Mouse (Mus musculus) MEL (cell line): ENCODE data around the gene Camk1g. TPM values are rescaled to one million over a fixed set of nuclear protein-coding genes. Genes with fewer than 3 reads are reported as not detected.

ENCODE experiments used
- DNase-seq: peaks from one replicate; pipeline ENCODE4 v3.0.0; 2011; ENCODE audit warnings: low read depth, low spot score
- H3K27ac ChIP-seq: 2 replicates; pipeline ENCODE4 v1.5.1; 2012; ENCODE audit warnings: low read depth, mild to moderate bottlenecking, control low read depth, low read length, moderate library complexity; ENCODE audit not compliant: control insufficient read depth
- H3K27me3 ChIP-seq, 2 experiments: fragments of 150-350 bp in 1 of 2; sonication (generic) in 1 of 2; 2 replicates each; pipeline ENCODE4 v1.6.1; 2012; ENCODE audit warnings: low read length in 2 of 2, mild to moderate bottlenecking in 2 of 2, improper control_type of control experiment in 1 of 2, moderate library complexity in 1 of 2; ENCODE audit not compliant: insufficient read depth in 2 of 2, control insufficient read depth in 1 of 2
- H3K36me3 ChIP-seq, 2 experiments: 2 replicates each; pipeline ENCODE4 v1.6.1; 2012 to 2014; ENCODE audit warnings: low read length in 2 of 2, improper control_type of control experiment in 1 of 2, inconsistent platforms in 1 of 2, mild to moderate bottlenecking in 1 of 2; ENCODE audit not compliant: insufficient read depth in 2 of 2, control insufficient read depth in 1 of 2
- H3K4me1 ChIP-seq, 2 experiments: fragments of 150-350 bp in 1 of 2; sonication (generic) in 1 of 2; 2 replicates each; pipeline ENCODE4 v1.6.1; 2012; ENCODE audit warnings: low read length in 2 of 2, improper control_type of control experiment in 1 of 2, mild to moderate bottlenecking in 1 of 2; ENCODE audit not compliant: insufficient read depth in 2 of 2, control insufficient read depth in 1 of 2
- H3K4me3 ChIP-seq, 2 experiments: fragments of 150-350 bp in 1 of 2; sonication (generic) in 1 of 2; 2 replicates each; pipeline ENCODE4 v1.5.1; 2012; ENCODE audit warnings: low read depth in 2 of 2, low read length in 2 of 2, mild to moderate bottlenecking in 2 of 2, moderate library complexity in 2 of 2, control low read depth in 1 of 2, improper control_type of control experiment in 1 of 2; ENCODE audit not compliant: control insufficient read depth in 1 of 2, insufficient read depth in 1 of 2
- H3K79me2 ChIP-seq: 2 replicates; pipeline ENCODE4 v1.6.1; 2012; ENCODE audit warnings: mild to moderate bottlenecking, low read length, moderate library complexity; ENCODE audit not compliant: control insufficient read depth, poor library complexity, insufficient read depth
- H3K9ac ChIP-seq: 2 replicates; pipeline ENCODE4 v1.6.1; 2012; ENCODE audit warnings: low read depth, mild to moderate bottlenecking, control low read depth, low read length, moderate library complexity; ENCODE audit not compliant: control insufficient read depth, poor library complexity, severe bottlenecking
- H3K9me3 ChIP-seq: fragments of 150-350 bp; sonication (generic); replicated peaks from 2 replicates; pipeline ENCODE4 v1.6.1; 2012; ENCODE audit warnings: mild to moderate bottlenecking, low read length, improper control_type of control experiment, moderate library complexity; ENCODE audit not compliant: insufficient read depth
- BHLHE40 ChIP-seq: IDR thresholded peaks from 2 replicates; pipeline ENCODE4 v1.6.1; 2012; ENCODE audit warnings: low read depth, mild to moderate bottlenecking, inconsistent platforms, low read length, improper control_type of control experiment, borderline replicate concordance
- CHD1 ChIP-seq: IDR thresholded peaks from 2 replicates; pipeline ENCODE4 v1.6.1; 2012; ENCODE audit warnings: low read depth, mild to moderate bottlenecking, inconsistent platforms, low read length, improper control_type of control experiment
- CTCF ChIP-seq, 3 experiments: IDR thresholded peaks in 2 of 3; conservative IDR thresholded peaks in 1 of 3; 2 replicates each; pipeline ENCODE4 v1.5.1; 2011 to 2012; ENCODE audit warnings: low read length in 3 of 3, low read depth in 2 of 3, mild to moderate bottlenecking in 2 of 3, improper control_type of control experiment in 1 of 3, inconsistent platforms in 1 of 3, mixed read lengths in 1 of 3, moderate library complexity in 1 of 3; ENCODE audit not compliant: control insufficient read depth in 1 of 3, insufficient read depth in 1 of 3, poor library complexity in 1 of 3, severe bottlenecking in 1 of 3
- E2F4 ChIP-seq: IDR thresholded peaks from 2 replicates; pipeline ENCODE4 v1.6.1; 2011; ENCODE audit warnings: low read depth, low read length, improper control_type of control experiment, borderline replicate concordance
- EP300 ChIP-seq, 2 experiments: IDR thresholded peaks; 2 replicates each; pipeline ENCODE4 v1.6.1; 2011; ENCODE audit warnings: improper control_type of control experiment in 2 of 2, low read length in 2 of 2, low read depth in 1 of 2, mild to moderate bottlenecking in 1 of 2
- GATA1 ChIP-seq: IDR thresholded peaks from 2 replicates; pipeline ENCODE4 v1.6.1; 2011; ENCODE audit warnings: low read depth, low read length, improper control_type of control experiment
- HCFC1 ChIP-seq: IDR thresholded peaks from 2 replicates; pipeline ENCODE4 v1.6.1; 2012; ENCODE audit warnings: low read depth, mild to moderate bottlenecking, inconsistent platforms, low read length, improper control_type of control experiment, moderate library complexity
- JUND ChIP-seq: IDR thresholded peaks from 2 replicates; pipeline ENCODE4 v1.6.1; 2011; ENCODE audit warnings: low read depth, mild to moderate bottlenecking, improper control_type of control experiment, low read length
- MAX ChIP-seq: IDR thresholded peaks from 2 replicates; pipeline ENCODE4 v1.6.1; 2011; ENCODE audit warnings: low read length, improper control_type of control experiment
- MAZ ChIP-seq: IDR thresholded peaks from 2 replicates; pipeline ENCODE4 v1.6.1; 2012; ENCODE audit warnings: low read depth, mild to moderate bottlenecking, inconsistent platforms, low read length, improper control_type of control experiment
- MXI1 ChIP-seq: IDR thresholded peaks from 2 replicates; pipeline ENCODE4 v1.6.1; 2011; ENCODE audit warnings: mild to moderate bottlenecking, low read depth, low read length, improper control_type of control experiment
- MYB ChIP-seq: IDR thresholded peaks from 2 replicates; pipeline ENCODE4 v1.6.1; 2011; ENCODE audit warnings: mild to moderate bottlenecking, low read depth, low read length, improper control_type of control experiment
- POLR2A ChIP-seq, 2 experiments: IDR thresholded peaks; 2 replicates each; pipeline ENCODE4 v1.6.1; 2011 to 2012; ENCODE audit warnings: low read length in 2 of 2, mild to moderate bottlenecking in 2 of 2, control low read depth in 1 of 2, improper control_type of control experiment in 1 of 2, low read depth in 1 of 2, moderate library complexity in 1 of 2; ENCODE audit not compliant: control insufficient read depth in 1 of 2, insufficient read depth in 1 of 2, poor library complexity in 1 of 2
- POLR2AphosphoS5 ChIP-seq: IDR thresholded peaks from 2 replicates; pipeline ENCODE4 v1.6.1; 2012; ENCODE audit warnings: low read depth, borderline replicate concordance, mild to moderate bottlenecking, inconsistent platforms, low read length, moderate library complexity, mixed read lengths
- SMC3 ChIP-seq: IDR thresholded peaks from 2 replicates; pipeline ENCODE4 v1.6.1; 2011; ENCODE audit warnings: low read depth, low read length, improper control_type of control experiment
- UBTF ChIP-seq: IDR thresholded peaks from 2 replicates; pipeline ENCODE4 v1.6.1; 2012; ENCODE audit warnings: low read depth, mild to moderate bottlenecking, inconsistent platforms, low read length, improper control_type of control experiment, moderate library complexity, borderline replicate concordance; ENCODE audit not compliant: insufficient read depth
- USF1 ChIP-seq: IDR thresholded peaks from 2 replicates; pipeline ENCODE4 v1.6.1; 2014; ENCODE audit warnings: low read depth, mild to moderate bottlenecking, inconsistent platforms, low read length, improper control_type of control experiment, moderate library complexity
- ZC3H11A ChIP-seq: IDR thresholded peaks from 2 replicates; pipeline ENCODE4 v1.6.1; 2012; ENCODE audit warnings: low read depth, mild to moderate bottlenecking, inconsistent platforms, low read length, improper control_type of control experiment
- ZMIZ1 ChIP-seq: IDR thresholded peaks from 2 replicates; pipeline ENCODE4 v1.6.1; 2012; ENCODE audit warnings: low read depth, mild to moderate bottlenecking, inconsistent platforms, low read length, improper control_type of control experiment, moderate library complexity
- ZNF384 ChIP-seq: IDR thresholded peaks from 2 replicates; pipeline ENCODE4 v1.6.1; 2012; ENCODE audit warnings: low read depth, mild to moderate bottlenecking, inconsistent platforms, low read length, improper control_type of control experiment
- polyA plus RNA-seq, 2 experiments: library from polyadenylated mRNA; stranded (reverse) in 1 of 2; unstranded in 1 of 2; fragments of >175 nt in 1 of 2; fragments of >200 nt in 1 of 2; gene quantifications; 2 replicates each; pipeline versions ENCODE4 v1.2.1 to v1.2.4; 2012; ENCODE audit warnings: low replicate concordance in 2 of 2, low read depth in 1 of 2; ENCODE audit not compliant: insufficient read length in 2 of 2, insufficient read depth in 1 of 2, missing spikeins in 1 of 2
- total RNA-seq: library from RNA; depleted of rRNA; stranded (reverse); fragments of 300-350 nt; gene quantifications from 2 replicates; pipeline ENCODE4 v1.2.3, GENCODE M21; 2012

The Camk1g gene
- total and polyA plus RNA-seq, 3 experiments = not detected

- Histone ChIP-seq H3K79me2 (no peaks in the 10 kb centered on the region), H3K9me3 (no peaks in the 10 kb centered on the region), H3K36me3 (no peaks in the 10 kb centered on the region), H3K4me1 (no peaks in the 10 kb centered on the region), H3K27ac (no peak overlapping the region), H3K4me3 (no peak overlapping the region), H3K9ac (no peak overlapping the region), H3K27me3 (no peaks in the 10 kb centered on the region)
- no peak for TF ChIP-seq E2F4
- no peak for TF ChIP-seq EP300 (IDR thresholded peaks at IDR 0.05; ENCODE audit: low read depth in 1 of 2, low read length in 2 of 2)
- TF ChIP-seq UBTF = no peak
- TF ChIP-seq SMC3 = no peak
- no peak for TF ChIP-seq MAZ
- TF ChIP-seq ZC3H11A = no peak
- no peak for TF ChIP-seq CTCF (IDR thresholded peaks at IDR 0.05 in 2 of 3, conservative IDR thresholded peaks at IDR 0.05 in 1 of 3; ENCODE audit: control insufficient read depth in 1 of 3, insufficient read depth in 1 of 3, low read depth in 2 of 3, low read length in 3 of 3, poor library complexity in 1 of 3, severe bottlenecking in 1 of 3)
- no peak for TF ChIP-seq ZMIZ1
- TF ChIP-seq USF1 = no peak
- no peak for TF ChIP-seq MAX
- no peak for TF ChIP-seq POLR2A (IDR thresholded peaks at IDR 0.05; ENCODE audit: control insufficient read depth in 1 of 2, insufficient read depth in 1 of 2, low read depth in 1 of 2, low read length in 2 of 2, poor library complexity in 1 of 2)
- no peak for TF ChIP-seq JUND
- no peak for TF ChIP-seq POLR2AphosphoS5
- TF ChIP-seq BHLHE40 = no peak
- TF ChIP-seq ZNF384 = no peak
- no peak for TF ChIP-seq MXI1
- no peak for TF ChIP-seq GATA1
- no peak for TF ChIP-seq MYB
- TF ChIP-seq HCFC1 = no peak
- DNase-seq = no peak
Observed at GRCm38 (mm10) chr1:193389505-193389904, 19.4 kb upstream of the Camk1g start.

DNA sequence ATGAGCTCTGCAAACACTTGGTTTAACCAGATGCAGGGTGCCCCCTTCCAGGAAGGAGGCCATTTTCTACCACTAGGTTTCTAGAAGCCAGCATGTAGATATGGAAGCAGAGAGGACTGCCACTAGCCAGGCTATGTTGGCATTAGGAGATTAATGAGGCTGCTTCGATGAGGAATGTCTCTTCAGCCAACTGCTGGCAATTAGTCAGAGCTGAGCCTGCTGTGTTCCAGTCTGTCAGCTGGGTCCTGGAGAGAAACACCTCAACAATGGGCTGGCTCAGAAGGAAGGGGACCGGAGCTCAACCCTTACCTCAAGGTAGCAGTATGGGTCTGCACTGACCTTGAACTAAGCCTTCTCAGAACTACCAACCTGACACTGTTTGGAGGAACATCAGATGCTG, 17.1 kb upstream of the Camk1g start:
- H3K27ac ChIP-seq = no peak overlapping the region
- no peak for TF ChIP-seq CHD1
- TF ChIP-seq, all 39 proteins: peak for 0

More for the DNA sequence above, 17.1 kb upstream of the Camk1g start:
- Histone ChIP-seq H3K4me1 (no peaks in the 10 kb centered on the region), H3K79me2 (no peaks in the 10 kb centered on the region), H3K9ac (no peak overlapping the region), H3K27me3 (no peaks in the 10 kb centered on the region), H3K36me3 (no peaks in the 10 kb centered on the region), H3K9me3 (no peaks in the 10 kb centered on the region), H3K4me3 (no peak overlapping the region)
- no peak for DNase-seq
